Mouse (Mus musculus): ENCODE results near the gene Prdm13.

The Prdm13 gene

DNA sequence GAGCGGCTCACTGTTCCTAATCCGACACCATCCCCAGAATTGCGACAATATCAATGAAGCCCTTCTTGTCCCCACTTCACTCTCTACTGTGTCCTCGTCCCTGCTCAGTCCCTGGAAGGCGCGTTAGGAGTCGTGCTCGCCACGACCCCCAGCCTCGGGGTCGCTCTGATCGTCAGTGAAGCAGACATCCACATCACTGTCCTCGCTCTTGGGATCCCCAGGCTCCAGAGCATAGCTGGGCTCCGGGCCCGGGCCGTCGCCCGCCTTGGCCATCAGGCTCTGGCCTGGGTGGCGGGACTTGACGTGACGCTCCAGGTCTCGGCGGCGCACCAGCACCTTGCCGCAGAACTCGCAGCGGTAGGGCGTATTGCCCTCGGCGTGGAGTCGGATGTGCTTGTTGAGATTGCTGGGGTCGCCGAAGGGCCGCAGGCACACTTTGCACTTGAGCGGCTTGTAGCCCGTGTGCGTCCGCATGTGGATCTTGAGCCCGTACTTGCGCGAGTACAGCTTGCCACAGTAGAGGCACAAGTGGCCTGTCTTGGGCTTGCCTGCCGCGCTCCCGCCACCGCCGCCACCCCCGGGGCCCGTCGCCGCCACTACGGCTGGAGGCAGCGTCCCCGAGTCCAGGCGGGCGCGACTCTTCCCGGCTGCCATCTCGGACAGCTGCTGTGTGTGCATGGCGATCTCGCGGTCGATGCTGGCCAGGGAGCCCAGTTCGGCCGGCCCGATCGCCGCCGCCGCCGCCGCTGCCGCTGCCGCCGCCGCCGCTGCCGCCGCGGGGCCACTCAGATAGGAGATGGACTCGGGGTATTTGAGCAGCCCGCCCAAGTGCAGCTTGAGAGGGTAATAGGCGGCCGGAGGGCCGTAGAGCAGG, 7.4 kb downstream of the Prdm13 start:
- DNase-seq (ENCODE audit: low spot score in 2 of 2): no peak

- DNase-seq (ENCODE audit: low spot score in 2 of 2): no peak
Measured at GRCm38 (mm10) chr4:21674691-21675090, 11.1 kb downstream of the Prdm13 start.

DNA sequence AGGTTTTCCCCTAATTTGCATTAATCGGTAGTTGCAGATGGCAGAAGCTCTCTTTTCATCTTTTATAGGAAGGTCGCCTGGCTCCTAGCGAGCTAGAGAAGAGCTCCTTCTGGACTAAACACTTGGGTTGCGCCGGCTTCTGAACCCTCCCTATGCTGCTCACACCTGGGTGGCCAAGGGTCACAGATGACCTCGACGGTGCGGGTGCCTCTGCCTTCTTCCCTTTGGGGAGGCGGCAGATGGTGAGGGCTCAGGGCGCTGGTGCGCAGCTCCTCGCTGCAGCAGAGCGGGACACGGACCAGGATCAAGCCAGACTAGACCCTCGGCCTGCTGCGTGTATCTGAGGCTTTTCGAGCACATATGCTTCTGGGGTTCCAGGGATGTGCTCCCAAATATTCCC, 11.7 kb downstream of the Prdm13 start:
- no peak for DNase-seq (ENCODE audit: low spot score in 2 of 2)

GRCm38 (mm10) chr4:21665961-21666360, 19.8 kb downstream of the Prdm13 start:
- no peak for DNase-seq (ENCODE audit: low spot score in 2 of 2)

DNA sequence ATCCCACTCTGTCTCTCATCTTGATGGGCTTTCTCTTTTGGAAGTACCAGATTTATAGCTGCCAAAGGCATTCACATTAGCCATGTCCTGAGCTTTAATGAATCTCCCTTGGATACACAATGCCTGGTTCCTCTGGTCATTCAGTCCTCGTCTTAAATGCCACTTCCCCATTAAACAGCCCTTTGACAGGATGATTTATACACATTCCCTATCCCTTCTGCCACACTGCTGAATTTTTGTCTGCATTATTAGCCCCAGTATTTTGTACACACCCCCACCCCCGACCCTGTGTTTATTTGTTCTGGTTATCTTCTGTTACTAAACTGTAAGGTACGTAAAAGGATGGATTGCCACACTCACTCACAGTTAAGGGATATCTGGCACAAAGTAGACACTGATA, 27.6 kb downstream of the Prdm13 start:
- no peak for DNase-seq (ENCODE audit: low spot score in 2 of 2)

- no peak for DNase-seq (ENCODE audit: low spot score in 2 of 2)
Measured at GRCm38 (mm10) chr4:21629275-21629583, 56.5 kb downstream of the Prdm13 start.

- DNase-seq (ENCODE audit: low spot score in 2 of 2): no peak
Measured at GRCm38 (mm10) chr4:21628367-21629274, 57.1 kb downstream of the Prdm13 start.

Measured in left cerebral cortex, adult 9 months (tissue).